Mouse (Mus musculus): ENCODE data around the gene Pdik1l.

- no peak for TF ChIP-seq CTCF (IDR thresholded peaks at IDR 0.05; ENCODE audit: low read depth, low read length)
- no peak for TF ChIP-seq GATA1 (IDR thresholded peaks at IDR 0.05; ENCODE audit: borderline replicate concordance, low read length)
- TF ChIP-seq POLR2AphosphoS5 (IDR thresholded peaks at IDR 0.05; ENCODE audit: insufficient replicate concordance, low read depth, low read length) = no peak
Observed at GRCm38 (mm10) chr4:134251241-134252130, 36.2 kb downstream of the Pdik1l start.
